Mouse (Mus musculus) layer of hippocampus, adult 18-20 months (tissue): ENCODE data around the gene Hnrnph3. TPM values are rescaled to one million over a fixed set of nuclear protein-coding genes. Genes with fewer than 3 reads are reported as not detected.

ENCODE experiments used
- DNase-seq, 2 experiments: peaks; one replicate each; pipeline ENCODE4 v3.0.0; 2022; ENCODE audit warnings: low spot score in 2 of 2
- total RNA-seq, 2 experiments: library from RNA; stranded (reverse); gene quantifications; 2 replicates each; pipeline ENCODE4 v1.2.3; 2021

The Hnrnph3 gene
- total RNA-seq, 2 experiments from 2014 or later = 51.5 to 55.5 TPM

GRCm38 (mm10) chr10:63032956-63033355, 8.9 kb upstream of the Hnrnph3 start:
- peak in 1 of 2 experiments; percentile 53 for DNase-seq

DNA sequence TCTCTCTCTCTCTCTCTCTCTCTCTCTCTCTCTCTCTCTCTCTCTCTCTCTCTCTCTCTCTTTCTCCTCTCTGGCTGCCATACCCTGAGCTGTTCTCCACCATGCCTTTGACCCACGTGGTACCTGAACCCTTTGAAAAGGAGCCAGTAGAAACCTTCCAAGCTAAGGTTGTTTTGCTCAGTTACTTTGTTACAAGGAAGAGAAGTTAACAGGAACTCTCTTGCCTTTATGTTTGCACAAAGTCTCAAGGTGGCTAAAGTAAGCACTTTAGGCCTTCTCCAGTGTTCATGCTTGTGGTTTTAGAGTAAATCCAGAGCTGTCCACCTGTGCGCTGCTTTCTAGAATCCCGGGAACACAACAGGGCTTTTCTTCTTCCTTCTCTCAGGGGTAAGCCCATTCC, 8.2 kb upstream of the Hnrnph3 start:
- no peak for DNase-seq

DNA sequence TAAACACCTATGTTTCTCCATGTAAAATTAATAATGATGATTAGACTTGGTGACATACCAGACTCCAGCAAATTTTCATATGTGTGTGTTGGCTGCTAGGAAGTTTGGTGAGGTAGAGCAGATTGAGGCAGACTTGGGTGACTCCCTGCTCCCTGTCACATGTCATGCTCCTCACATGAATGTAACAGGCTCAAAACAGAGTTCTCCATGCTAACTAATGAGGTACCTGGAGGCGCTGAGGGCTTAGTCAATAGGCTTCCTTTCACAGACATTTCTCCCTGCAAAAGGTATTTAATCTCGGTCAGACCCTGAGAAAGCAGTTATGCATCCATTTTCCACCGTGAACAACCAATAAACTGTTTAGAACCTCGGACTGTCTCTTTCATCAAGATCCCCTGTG, 4.4 kb upstream of the Hnrnph3 start:
- DNase-seq = no peak

DNA sequence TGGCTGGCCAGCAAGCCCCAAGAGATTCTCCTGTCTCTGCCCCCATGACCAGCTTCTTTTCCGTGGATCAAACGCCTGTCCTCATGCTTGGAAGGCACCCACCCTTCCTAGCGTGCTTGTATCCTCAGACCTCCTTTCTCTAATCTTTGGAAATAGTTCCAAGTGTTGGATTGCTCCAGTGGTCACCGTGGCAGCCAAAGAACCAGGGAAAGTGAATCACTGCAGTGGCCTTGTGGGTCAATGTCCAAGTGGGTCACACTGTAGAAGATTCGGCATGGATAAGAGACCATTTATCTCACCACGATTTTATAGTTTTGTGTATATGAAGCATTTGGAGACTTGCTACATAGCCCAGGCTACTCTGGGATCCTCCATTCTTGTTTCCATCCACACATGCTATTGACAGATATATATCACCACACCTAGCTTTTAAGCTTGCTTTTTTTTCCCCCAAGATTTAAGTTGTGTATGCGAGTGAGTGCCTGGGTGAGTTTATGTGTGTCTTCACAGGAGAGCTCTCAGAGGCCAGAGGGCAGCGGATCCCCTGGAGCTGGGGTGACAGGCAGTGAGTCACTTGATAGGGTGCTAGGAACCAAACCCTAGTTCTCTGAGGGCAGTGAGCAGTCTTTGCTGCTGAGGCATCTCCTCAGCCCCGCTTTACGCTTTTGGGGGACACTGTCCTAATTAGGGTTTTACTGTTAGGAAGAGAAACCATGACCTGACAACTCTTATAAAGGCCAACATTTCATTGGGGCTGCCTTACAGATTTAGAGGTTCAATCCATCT, 3.6 kb upstream of the Hnrnph3 start:
- DNase-seq = no peak

GRCm38 (mm10) chr10:63026795-63027160, 2.8 kb upstream of the Hnrnph3 start:
- peak in 1 of 2 experiments; percentile 54 for DNase-seq

GRCm38 (mm10) chr10:63026156-63026794, 2.3 kb upstream of the Hnrnph3 start:
- peak; percentile 46 to 65 for DNase-seq

DNA sequence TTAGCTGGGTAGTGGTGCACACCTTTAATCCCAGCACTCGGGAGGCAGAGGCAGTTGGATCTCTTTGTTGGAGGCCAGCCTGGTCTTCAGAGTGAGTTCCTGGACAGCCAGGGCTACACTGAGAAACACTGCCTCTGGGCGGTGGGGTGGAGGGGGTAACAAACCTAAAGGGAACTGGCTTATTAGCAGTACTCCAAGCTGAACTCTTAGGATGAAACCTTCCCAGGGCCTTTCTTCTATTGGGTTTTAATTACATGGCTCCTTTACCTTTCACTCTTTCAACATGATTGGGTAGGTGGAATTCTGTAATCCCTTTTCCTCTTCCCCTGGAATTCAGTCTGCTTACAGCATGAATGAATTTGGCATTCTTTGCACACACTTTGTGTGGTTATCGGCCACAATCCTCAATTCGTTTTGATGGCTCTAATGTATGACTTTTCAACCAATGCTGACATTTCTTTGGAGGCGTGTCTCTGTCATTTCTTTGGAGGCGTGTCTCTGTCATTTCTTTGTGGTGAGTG, 1.5 kb upstream of the Hnrnph3 start:
- DNase-seq = no peak

GRCm38 (mm10) chr10:63025016-63025415, 999 bp upstream of the Hnrnph3 start:
- no peak for DNase-seq

- no peak for DNase-seq
Measured at GRCm38 (mm10) chr10:63024580-63024910, 528 bp upstream of the Hnrnph3 start.

DNA sequence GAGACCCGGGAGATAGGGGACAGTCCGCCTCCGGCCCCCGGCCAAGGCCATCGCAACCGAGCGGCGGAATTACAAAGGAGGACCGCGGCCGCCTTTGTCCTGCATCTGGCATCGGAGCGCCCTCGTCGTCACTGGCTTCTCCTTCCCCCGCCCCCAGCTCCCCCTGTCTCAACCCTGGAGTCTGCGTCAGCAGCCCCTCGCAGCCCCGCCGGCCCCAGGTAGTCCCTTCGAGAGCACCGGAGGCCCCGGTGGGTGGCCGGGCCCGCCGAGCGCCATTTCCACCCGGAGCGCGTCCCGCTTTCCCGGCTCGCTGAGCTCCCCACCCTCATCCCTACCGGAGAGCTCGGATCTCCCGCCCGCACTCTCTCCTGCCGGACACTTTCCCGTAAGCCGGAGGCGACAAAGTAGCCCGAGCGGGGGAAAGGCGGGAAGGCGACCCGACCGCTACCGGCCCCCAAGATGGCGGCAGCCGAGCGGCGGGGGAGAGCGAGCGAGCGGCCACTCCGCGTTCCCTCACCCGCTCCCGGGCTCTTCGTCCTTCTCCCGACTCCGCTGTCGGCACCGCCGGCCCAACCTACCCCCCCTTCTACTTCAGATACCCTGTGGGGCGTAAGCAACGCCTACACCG, 782 bp downstream of the Hnrnph3 start:
- peak in 1 of 2 experiments; percentile 57 for DNase-seq

DNA sequence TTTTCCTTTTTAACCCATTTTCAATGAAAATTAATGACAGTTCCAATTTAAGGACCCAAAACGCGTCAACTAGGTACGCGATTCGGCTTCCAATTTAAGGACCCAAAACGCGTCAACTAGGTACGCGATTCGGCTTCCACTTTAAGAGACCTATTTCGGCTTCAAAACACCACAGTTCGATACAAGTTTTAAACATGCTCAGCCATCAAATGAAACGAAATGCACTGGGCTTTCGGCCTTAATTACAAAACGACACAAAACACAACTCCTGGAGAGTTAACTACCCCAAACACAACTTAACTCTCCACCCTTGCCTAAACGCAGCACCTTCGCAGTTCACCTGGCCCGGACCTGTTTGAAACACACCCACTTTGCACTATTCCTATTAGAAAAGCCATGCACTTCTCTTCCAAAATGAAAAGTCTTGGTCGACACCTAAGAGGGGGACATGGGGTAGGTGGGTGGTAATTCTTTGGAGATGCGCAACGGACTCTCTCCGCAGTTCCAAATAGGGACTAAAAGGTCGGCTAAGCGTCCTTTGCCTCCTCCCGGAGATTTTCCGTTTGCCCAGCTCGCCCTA, 1.4 kb downstream of the Hnrnph3 start:
- DNase-seq = no peak

DNA sequence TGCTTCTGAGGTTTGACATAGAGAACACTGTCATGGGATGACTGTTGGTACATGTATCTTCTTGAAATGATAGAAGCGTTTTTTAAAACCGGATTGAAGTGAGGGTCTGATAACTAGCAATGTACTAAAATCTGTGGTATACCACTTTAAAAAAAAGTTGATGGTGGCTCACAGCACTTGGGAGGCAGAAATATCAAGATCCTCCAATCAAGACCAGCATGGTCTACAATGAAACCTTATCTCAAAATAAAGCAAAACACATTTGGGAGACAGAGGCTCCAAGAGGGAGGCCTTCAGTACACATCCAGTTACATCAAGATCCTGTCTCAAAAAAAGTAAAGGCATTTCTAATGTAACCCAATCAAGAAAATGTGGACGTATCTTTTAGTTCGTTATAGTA, 2.3 kb downstream of the Hnrnph3 start:
- no peak for DNase-seq

GRCm38 (mm10) chr10:63019304-63019703, 4.7 kb downstream of the Hnrnph3 start:
- DNase-seq = no peak

GRCm38 (mm10) chr10:63014168-63014567, 9.8 kb downstream of the Hnrnph3 start:
- no peak for DNase-seq

- no peak for DNase-seq
Measured at GRCm38 (mm10) chr10:63013476-63013875, 10.5 kb downstream of the Hnrnph3 start.

DNA sequence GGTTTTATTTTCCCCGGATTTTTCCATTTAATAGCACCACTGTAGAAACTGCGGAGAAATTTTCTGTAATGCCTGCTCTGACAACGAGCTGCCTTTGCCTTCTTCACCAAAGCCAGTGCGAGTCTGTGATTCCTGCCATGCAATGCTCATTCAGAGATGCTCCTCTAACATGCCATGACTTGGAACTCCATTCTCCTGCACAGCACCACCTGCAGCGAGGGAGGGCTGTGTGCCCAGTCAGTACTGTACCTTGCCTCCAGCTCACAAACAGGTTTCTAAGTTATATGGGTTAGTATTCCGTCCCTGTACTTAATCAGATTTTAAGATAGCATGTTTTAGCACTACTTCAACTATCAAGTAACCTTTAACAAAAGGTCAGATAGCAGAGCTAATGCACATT, 12.5 kb downstream of the Hnrnph3 start:
- no peak for DNase-seq

- DNase-seq = no peak
Measured at GRCm38 (mm10) chr10:63010268-63010667, 13.7 kb downstream of the Hnrnph3 start.

GRCm38 (mm10) chr10:63008193-63008592, 15.8 kb downstream of the Hnrnph3 start:
- no peak for DNase-seq

GRCm38 (mm10) chr10:63004556-63004955, 19.5 kb downstream of the Hnrnph3 start:
- DNase-seq = peak; percentile 62 to 83

DNA sequence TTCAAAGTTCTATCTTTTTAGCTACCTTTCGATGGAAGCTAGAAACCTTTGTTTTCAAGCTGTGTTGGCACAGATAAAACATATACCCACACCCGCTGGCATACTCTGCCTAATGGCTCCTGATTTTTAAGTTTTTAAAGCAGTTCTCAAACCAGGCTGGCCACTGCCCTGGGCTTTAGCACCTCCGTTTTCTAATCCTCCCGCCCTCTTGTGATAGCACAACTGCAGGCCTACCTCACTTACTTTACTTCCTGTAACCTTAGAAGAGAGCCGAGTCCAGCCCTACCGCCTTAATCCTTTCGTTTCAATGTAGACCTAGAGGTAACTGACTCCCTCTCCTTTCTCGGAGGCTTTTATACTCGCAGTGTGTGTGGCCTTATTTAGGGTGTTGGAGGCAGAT, 20.8 kb downstream of the Hnrnph3 start:
- no peak for DNase-seq

- DNase-seq = no peak
Measured at GRCm38 (mm10) chr10:63000584-63000983, 23.4 kb downstream of the Hnrnph3 start.

- DNase-seq = no peak
Measured at GRCm38 (mm10) chr10:62993991-62994390, 30.0 kb downstream of the Hnrnph3 start.
